Mouse (Mus musculus): ENCODE results near the gene Rbms3. TPM values are rescaled to one million over a fixed set of nuclear protein-coding genes. Genes with fewer than 3 reads are reported as not detected.
A peak's percentile ranks its signal among the peaks of the same experiment; 100 is the strongest.

Gene Rbms3
- total and polyA plus RNA-seq, 3 experiments: not detected

GRCm38 (mm10) chr9:117117181-117117729, 512.5 kb downstream of the Rbms3 start:
- Histone ChIP-seq H3K4me3 (replicated peaks in 1 of 3; ENCODE audit: low read depth in 2 of 3, low read length in 2 of 3, poor library complexity in 1 of 3) (no peak overlapping the region), H3K36me3 (replicated peaks in 1 of 2; ENCODE audit: control insufficient read depth in 1 of 2, insufficient read depth in 1 of 2, low read length in 1 of 2) (no peaks in the 10 kb centered on the region), H3K27ac (ENCODE audit: insufficient read depth, low read depth) (no peak overlapping the region), H3K9me3 (replicated peaks; ENCODE audit: low read length) (peaks cover 68% of the 10 kb centered on the region), H3K4me1 (ENCODE audit: control insufficient read depth in 1 of 2, insufficient read depth in 2 of 2) (no peaks in the 10 kb centered on the region), H3K79me2 (replicated peaks; ENCODE audit: control insufficient read depth, extremely low read depth, insufficient read depth, poor library complexity, severe bottlenecking) (no peaks in the 10 kb centered on the region), H3K27me3 (replicated peaks) (no peaks in the 10 kb centered on the region), H3K9ac (ENCODE audit: insufficient read depth, low read depth) (no peak overlapping the region), H3K4me2 (ENCODE audit: insufficient read depth, low read depth, poor library complexity, severe bottlenecking) (no peak overlapping the region)
- no peak for DNase-seq (ENCODE audit: extremely low read depth)
- dilution Hi-C loops (cut with MboI; ENCODE audit: extremely low pct_ligation_motif_present, extremely low pct_unique_long_range_greater_than_20kb, low sequenced_read_pairs) (no loop called here), in situ Hi-C loops (cut with MboI; ENCODE audit: low pct_ligation_motif_present, low pct_unique_long_range_greater_than_20kb, low sequenced_read_pairs) (no loop called here)
- TF ChIP-seq POLR2A (IDR thresholded peaks at IDR 0.05; ENCODE audit: low read depth, low read length) (no peak), TCF12 (IDR thresholded peaks at IDR 0.05; ENCODE audit: low read depth, low read length) (no peak), NRF1 (IDR thresholded peaks at IDR 0.05; ENCODE audit: low read depth, low read length) (no peak), HCFC1 (IDR thresholded peaks at IDR 0.05; ENCODE audit: low read depth, low read length) (no peak), CTCF (conservative IDR thresholded peaks at IDR 0.05 in 1 of 2, IDR thresholded peaks at IDR 0.05 in 1 of 2; ENCODE audit: low read depth in 2 of 2, low read length in 2 of 2) (no peak), ELF1 (IDR thresholded peaks at IDR 0.05; ENCODE audit: low read depth, low read length) (no peak), POLR2AphosphoS2 (IDR thresholded peaks at IDR 0.05; ENCODE audit: low read depth, low read length) (no peak), GABPA (IDR thresholded peaks at IDR 0.05; ENCODE audit: insufficient replicate concordance, low read depth, low read length) (no peak), USF2 (conservative IDR thresholded peaks at IDR 0.05; ENCODE audit: low read depth, low read length) (no peak)

GRCm38 (mm10) chr9:117115609-117116008, 514.1 kb downstream of the Rbms3 start:
- in situ Hi-C loops (cut with MboI; ENCODE audit: low pct_ligation_motif_present, low pct_unique_long_range_greater_than_20kb, low sequenced_read_pairs): no loop called here
- Histone ChIP-seq H3K4me1 (ENCODE audit: control insufficient read depth in 1 of 2, insufficient read depth in 2 of 2) (no peaks in the 10 kb centered on the region), H3K4me2 (ENCODE audit: insufficient read depth, low read depth, poor library complexity, severe bottlenecking) (no peak overlapping the region), H3K79me2 (replicated peaks; ENCODE audit: control insufficient read depth, extremely low read depth, insufficient read depth, poor library complexity, severe bottlenecking) (no peaks in the 10 kb centered on the region), H3K27me3 (replicated peaks) (no peaks in the 10 kb centered on the region), H3K4me3 (replicated peaks in 1 of 3; ENCODE audit: low read depth in 2 of 3, low read length in 2 of 3, poor library complexity in 1 of 3) (no peak overlapping the region), H3K9me3 (replicated peaks; ENCODE audit: low read length) (peaks cover 72% of the 10 kb centered on the region), H3K9ac (ENCODE audit: insufficient read depth, low read depth) (no peak overlapping the region), H3K27ac (ENCODE audit: insufficient read depth, low read depth) (no peak overlapping the region), H3K36me3 (replicated peaks in 1 of 2; ENCODE audit: control insufficient read depth in 1 of 2, insufficient read depth in 1 of 2, low read length in 1 of 2) (no peaks in the 10 kb centered on the region)
- dilution Hi-C loops (cut with MboI; ENCODE audit: extremely low pct_ligation_motif_present, extremely low pct_unique_long_range_greater_than_20kb, low sequenced_read_pairs): no loop called here
- TF ChIP-seq JUN (IDR thresholded peaks at IDR 0.05; ENCODE audit: insufficient read depth, low read depth, low read length) (no peak), MEF2A (IDR thresholded peaks at IDR 0.05; ENCODE audit: borderline replicate concordance, low read depth, low read length) (no peak), ETS1 (conservative IDR thresholded peaks at IDR 0.05; ENCODE audit: low read depth, low read length) (no peak), MAFK (IDR thresholded peaks at IDR 0.05; ENCODE audit: insufficient replicate concordance, low read length) (peak; percentile 85), MXI1 (IDR thresholded peaks at IDR 0.05; ENCODE audit: low read depth, low read length) (no peak), UBTF (IDR thresholded peaks at IDR 0.05; ENCODE audit: low read depth, low read length) (no peak), ZC3H11A (IDR thresholded peaks at IDR 0.05; ENCODE audit: low read depth, low read length) (no peak), CTCF (conservative IDR thresholded peaks at IDR 0.05 in 1 of 2, IDR thresholded peaks at IDR 0.05 in 1 of 2; ENCODE audit: low read depth in 2 of 2, low read length in 2 of 2) (no peak)
- no peak for DNase-seq (ENCODE audit: extremely low read depth)
